Mouse (Mus musculus) Muller cell, postnatal 12 days (primary cell): Measurements from ENCODE around the gene Gm47791.

Source experiments
- DNase-seq: peaks from one replicate; pipeline ENCODE4 v3.0.0-alpha.2; 2015; ENCODE audit errors: inconsistent ontology term

Gene Gm47791

DNA sequence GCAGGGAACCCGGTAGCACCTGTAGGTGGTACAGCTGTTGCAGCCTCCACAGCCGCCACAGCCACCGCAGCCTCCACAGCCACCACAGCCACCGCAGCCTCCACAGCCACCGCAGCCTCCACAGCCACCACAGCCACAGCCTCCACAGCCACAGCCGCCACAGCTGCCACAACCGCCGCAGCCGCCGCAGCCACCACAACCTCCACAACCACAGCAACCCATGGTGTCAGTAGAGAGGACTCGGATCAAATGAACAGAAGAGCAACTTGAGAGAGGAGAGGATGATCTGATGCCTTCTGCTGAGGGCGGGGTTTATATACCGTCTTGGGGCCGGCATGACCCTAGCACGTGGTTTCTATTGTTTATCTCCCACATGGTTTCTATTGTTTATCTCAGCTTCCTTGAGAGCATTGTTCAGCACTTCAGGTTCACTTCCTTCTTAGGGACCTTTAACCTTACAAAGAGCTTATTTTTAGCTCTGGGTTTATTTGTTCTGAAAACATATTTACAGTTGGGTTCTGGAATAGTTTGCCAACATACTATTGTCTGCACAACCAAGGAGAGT is at the start of gene Gm47791:
Gm47791 (minus strand) TSS at position 222 of the 565 bp plus-strand sequence.
- no peak for DNase-seq

DNA sequence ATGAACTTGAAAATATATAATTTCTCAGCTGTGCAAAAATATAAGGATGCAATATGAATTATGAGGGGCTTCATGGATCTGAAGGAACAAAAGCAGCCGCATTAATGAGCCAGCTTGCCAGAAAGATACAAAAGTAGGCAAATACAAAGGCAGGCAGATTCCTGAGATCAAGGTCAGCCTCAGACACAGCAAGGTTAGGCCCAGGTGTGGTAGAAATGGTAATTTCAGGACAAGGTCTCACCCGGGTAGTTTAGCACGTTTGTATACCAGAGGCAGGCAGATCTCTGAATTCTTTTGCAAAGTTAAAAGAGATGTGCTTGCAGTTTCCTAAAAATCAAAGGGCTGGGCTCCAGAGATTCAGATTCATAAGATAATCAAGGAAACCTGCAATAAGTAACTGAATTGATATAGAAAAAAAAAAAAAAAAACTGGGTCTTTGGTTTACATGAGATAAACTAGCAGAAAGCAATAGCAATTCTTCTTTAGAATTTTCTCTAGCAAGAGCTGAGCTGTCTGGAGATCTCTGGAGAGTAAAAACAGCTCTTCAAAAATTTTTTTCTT is 49.7 kb upstream of the Gm47791 start:
- no peak for DNase-seq

DNA sequence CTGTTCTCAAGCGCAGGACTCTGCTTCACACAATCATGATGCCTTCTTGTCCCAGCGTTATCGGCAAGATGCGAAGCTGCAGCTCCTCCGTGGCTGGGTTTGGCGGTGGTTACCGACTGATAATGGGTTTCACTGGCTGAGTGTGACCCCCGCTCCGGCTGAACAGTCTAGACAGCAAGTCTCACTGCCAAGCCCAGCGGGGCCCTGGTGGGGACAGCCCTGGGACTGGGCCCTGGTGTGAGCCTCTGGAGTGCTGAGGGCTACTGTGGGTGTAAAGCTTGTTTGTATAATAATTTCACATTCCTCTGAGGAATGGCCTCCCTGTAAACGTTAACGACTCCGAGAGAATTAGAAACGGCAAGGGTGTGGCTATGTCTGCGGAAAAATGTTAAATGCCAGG is 49.1 kb upstream of the Gm47791 start:
- DNase-seq: peak; percentile 52

DNA sequence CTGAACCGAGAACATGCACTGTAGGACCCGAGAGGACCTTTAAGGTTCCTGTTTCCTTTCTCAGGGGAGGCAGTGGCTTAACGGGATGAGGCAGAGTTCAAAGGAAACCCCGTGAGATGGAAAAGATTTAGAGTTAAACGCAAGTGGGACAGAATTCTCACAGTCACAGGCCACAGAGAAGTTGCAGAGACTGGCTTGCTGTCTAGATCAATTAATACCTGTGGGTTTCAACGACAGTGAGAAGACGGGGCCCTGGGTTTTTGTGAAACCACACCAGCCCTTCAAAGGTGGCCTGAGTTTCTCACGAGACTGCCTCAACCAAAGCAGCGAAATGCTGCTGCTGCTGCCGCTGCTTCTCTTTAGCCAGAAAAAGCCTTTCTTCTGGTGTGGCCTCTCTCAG is 48.3 kb upstream of the Gm47791 start:
- DNase-seq: no peak

DNA sequence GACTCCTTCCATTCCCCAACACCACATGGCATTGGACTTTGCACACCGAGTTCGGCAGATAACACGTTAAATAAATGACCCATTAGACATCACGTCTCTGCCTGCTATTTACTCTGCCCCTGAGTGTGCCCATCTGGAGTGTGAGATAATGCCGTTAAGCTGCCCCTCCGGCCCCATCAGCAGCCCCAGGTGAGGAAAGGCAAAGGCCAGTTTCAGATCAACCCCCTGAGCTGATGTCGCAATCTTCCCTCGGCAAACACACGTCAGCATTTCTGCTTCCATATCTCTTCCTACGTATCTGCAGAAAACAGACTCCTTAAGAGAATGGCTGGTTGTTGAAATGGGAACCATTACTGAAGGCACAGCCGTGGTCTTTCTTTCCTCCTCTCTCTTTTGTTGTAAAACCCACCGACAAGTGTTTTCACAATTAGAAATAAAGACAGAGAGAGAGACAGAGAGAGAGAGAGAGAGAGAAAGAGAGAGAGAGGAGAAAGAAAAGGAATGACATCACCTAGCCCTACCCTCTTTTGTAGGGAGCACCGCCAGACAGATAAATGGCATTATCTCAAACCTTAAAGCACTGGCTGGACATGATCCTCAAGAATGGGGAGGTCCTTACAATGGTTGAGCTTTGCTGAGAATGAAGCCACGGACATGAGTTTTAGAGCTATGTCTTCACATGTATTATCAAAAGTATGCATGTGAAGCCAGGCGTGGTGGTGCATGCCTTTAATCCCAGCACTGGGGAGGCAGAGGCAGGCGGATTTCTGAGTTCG is 45.1 kb upstream of the Gm47791 start:
- DNase-seq: no peak

DNA sequence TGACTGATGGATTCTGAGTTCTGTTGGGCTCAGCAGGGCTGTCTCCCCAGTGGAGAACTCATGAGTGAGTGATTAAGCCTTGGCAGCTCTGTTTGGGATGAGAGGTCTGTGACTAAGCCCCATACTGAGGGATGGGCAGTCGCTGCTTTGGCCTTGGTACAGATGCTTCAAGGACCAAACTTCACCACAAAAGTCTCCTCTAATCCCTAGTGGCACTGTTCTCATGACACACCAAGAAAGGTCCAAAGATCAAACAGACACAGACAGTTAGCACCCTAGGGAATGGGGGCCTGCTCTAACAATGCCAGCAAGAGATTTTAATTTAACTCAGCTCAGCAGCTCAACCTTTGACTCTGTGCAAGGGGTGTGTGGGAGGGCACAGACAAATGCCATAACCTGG is 40.7 kb upstream of the Gm47791 start:
- no peak for DNase-seq

DNA sequence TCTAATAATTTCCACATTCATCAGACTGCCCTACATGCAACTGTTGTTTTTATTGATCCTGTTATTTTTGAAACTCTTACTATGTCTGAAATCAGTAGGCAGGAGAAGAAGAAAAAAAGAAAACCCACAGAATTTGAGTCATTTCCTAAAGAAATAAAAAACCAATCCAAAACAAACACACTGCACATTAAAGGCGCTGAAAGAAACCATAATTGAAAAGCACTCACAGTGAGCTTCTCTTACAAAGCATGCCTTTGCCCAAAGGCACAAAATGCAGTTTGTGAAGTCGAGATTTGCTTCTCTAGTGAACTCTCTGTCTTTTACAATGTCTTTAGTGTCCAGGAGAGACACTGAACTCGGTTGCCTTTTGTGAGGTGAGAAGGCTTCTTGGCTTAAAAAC is 37.5 kb upstream of the Gm47791 start:
- no peak for DNase-seq

DNA sequence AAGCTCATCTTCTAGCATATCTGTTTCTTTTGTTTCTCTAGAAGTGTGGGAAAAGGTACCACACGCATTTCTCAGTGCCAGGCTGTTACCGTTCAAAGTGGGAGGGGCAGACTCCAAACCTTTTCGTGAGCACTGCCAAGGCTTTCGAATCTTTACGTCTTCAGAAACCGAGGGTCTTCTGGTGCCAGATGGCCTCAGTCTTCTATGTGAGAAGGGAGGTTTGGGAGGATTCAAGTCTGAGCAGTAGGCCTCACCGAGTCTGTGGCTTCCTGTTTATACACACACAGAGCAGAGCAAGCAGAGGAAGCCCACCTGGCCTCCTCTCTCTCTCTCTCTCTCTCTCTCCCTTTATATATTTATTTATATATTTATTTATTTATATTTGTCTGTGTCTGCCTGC is 36.2 kb upstream of the Gm47791 start:
- DNase-seq: no peak

DNA sequence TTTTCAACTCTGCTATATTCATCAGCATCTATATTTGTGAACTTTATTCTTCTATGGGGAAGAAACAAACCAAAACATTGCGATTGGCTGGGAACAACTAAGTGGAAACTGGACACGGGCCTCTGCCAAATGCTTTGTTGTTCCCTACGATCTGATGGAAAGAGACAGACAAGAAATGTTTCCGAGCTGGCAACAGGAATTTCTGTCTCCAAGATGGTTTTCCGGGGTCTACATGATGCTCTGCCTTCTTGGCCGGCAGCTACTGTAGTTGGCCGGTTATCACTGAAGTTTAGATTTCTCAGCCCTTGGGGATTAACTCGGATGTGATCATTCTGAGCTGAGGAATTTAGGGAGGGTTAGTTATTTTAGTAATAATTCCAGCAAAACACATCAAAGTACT is 35.3 kb upstream of the Gm47791 start:
- DNase-seq: no peak

DNA sequence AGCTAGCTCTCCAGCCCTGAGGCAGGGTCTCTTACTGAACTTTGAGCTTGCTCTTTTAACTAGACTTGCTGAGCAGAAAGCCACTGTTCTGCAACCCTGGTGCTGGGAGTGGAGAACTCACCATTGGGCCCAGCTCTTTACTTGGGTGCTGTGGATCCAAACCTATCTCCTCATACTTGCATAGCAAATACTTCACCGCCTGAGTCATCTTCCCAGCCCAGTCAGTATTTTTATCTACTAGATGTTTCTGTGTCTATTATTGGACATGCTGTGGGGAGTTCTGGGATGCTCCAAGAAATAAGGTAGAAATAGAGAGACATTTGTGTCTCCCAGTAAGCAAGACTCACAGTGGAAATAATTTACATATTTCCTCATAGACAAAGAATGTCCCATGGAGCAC is 33.0 kb upstream of the Gm47791 start:
- DNase-seq: no peak

DNA sequence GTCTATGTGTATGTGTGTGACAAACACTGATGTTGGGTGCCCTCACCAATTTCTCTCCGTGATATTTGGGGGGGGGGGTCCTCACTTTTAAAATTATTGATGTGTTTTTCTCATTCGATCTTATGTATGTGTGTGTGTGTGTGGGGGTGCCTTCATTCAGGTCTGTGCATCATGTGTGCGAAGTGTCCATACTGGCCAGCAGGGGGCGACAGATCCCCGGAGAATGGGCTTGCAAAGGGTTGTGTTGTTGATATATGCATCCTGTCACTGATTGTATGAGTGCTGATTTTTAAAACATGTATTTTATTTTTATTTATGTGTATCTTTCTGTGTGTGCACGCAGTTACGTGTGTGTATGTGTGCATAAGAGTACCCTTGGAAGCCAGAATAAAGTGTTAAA is 32.6 kb upstream of the Gm47791 start:
- DNase-seq: no peak

DNA sequence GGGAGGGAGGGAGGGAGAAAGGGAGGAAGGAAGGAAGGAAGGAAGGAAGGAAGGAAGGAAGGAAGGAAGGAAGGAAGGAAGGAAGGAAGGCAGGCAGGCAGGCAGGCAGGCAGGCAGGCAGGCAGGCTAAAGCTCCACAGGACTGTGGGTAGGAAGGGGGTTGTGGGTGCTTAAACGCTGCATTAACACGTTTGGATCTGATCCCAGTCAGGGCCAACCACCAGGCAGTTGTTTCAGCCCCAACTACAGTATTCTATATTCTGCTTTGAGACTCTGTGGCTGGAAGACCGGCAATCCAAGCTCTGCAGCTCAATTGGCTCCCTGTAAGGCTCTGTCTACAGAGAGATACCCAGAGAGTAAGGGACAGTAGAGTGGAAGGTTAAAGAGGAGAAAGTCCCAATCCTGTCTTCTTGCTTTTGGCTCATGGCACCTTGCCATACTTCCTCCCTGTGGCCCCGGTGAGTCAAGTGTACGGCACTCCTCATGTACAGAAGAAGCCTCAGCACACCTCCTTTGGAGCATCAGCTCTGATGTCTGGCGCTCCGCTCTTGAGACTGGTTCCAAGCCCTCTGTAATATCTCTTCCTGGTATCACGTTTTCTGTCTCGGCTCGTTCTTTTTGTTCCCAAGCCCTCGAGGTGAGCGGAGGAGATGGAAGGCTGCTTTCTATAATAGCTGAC is 30.2 kb upstream of the Gm47791 start:
- no peak for DNase-seq

DNA sequence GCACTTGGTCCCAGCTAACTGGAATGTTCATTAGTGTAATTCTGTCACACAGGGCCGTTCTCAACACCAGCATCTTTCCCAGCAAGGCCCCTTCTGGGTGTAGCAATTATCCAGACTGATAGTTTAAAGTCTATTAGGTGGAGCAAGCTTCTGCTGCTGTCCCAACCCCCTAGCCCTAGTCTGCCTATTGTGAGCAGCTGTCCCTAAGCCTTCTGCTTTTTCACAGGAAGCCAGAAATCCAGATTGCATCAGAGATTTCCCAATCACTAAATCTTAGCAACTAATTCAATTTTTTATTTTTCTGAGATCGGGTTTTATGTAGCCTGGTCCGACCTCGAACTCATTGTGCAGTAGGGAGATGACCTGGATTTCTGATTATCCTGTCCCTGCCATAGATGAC is 27.9 kb upstream of the Gm47791 start:
- DNase-seq: no peak

DNA sequence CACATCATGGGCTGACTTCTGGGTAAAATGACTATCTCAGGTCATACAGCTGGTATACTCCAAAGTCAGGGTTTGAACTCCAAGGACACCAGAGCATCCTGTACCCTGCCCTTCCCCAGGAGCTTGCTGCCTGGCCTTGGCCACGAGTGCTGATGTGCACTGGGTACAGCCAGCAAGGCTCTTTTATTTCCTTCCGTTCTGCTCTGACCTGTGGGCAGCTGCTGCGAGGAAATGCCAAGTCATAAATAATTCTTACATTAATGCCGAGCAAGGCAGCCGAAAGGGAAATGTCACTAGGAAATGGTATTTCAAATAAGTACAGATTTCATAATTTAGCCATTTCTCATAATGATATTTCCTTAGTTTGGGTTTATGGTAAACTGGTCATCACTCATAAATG is 27.3 kb upstream of the Gm47791 start:
- DNase-seq: no peak

DNA sequence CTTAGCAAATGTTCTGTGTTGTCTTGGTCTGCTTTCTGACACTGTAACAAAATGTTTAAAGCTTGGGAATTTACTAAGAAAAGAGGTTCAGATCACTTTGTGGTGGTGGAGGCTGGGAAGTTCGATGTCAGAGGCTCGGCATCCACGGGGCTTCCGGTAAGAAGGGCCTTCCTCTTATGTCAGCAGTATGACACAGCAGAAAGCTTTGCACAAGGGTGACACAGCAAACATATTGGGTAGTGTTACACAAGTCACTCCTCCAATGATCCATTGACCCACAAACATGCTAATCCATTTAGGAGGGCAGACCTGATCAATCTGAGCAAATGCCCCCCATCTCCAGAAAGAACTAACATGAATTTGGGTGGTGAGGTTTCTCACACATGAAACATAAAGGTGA is 26.0 kb upstream of the Gm47791 start:
- no peak for DNase-seq

DNA sequence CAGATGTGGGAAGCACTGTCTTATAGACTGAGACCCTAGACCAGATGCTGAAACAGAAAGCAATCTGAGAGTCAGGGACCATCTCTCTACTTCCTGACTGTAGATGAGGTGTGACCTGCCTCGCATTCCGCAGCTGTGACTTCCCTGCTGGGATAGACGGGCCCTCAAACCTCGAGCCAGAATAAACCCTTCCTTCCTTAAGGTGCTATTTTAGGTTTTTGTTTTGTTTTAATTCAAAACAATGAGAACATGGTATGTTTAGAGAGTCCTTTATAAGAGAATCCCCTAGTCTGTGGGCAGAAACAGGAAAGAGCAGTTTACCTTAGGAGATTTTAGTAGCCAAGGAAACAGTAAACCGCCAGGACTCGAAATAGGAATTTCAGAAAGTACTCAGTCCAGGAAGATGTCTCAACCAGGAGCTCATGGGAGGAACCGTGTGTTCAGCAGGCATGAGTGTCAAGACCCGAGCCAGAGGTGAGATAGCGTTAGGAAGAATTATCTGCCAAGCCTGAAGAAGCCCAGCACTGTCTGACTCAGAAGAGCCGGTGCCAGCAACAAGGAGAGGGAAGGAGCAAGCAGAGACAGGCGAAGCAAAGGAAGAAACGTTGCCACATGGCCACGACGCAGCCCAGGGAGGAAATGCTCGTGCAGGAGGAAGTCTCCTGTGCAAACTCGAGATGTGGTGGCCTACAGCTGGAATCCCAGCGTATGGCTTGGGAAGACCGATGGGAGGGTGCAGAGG is 24.8 kb upstream of the Gm47791 start:
- DNase-seq: no peak

DNA sequence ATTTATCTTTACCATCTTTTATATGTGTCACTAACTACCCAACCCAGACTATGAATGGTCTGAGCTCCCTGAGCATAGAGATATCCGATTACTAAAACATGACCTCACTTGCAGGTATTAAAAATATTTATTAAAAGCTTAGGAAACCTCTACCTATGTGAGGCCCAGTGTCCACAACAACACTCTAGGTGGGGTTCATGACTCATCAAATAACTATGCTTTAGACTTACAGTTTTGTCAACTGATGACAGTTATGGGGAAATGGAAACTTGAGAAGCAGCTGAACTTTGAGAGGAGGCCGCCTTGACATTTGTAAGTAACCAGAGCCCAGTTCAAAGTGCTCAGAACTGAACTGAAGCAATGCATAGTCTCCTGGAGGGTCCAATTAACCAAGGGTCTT is 24.2 kb upstream of the Gm47791 start:
- DNase-seq: no peak

DNA sequence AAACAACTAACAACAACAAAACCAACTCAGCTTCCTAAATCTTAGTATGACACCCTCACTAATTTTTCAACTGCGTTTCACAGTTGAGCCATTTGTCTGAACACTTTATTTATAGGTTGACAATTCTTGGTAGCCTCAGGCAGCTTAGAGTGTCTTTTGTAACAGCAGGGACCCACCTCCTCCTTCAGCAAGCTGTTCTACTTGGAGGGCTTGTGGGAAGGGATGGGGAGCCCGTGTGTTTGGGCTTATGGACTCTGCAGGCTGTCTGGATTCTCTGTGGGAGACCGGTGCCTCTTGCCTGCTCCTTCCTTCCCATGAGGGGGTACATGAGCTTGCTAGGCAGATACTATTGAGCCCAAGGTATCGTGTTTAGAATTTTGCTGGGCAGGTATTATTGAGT is 22.9 kb upstream of the Gm47791 start:
- DNase-seq: no peak

DNA sequence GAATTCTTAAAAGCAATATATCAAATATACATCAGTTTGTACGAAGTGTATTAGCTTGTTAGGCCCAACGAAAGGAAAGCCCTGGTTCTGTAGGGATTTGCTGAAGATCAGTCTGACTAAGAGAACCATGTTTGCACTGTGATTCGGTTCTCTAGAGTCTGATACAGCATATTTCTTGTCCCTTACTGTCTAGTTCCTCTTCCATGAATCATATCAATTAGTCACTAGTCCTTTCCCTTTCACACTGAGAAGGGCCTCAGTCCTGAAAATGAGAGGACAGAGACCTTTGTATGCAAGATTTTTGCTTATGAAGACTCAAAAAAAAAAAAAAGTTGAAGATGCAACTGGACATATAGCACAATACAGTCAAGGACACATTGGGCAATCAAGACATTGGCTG is 22.1 kb upstream of the Gm47791 start:
- DNase-seq: peak; percentile 64

DNA sequence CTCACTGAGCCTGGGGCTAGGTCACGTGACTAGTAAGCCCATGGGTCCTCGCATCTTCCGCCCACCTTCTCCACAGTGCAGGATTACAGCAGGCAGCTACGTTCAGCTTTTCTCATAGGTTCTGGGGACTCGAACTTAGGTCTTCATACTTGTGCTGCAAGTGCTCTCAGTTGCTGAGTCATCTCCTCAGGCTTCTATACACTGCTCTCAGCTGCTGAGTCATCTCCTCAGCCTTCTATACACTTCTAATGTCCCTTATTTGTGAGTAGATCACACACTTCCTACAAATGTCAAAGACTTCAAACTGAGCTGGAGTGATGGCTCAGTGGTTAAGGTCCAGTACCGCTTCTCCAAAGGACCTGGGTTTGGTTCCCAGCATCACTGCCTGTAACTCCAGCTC is 21.2 kb upstream of the Gm47791 start:
- DNase-seq: no peak

DNA sequence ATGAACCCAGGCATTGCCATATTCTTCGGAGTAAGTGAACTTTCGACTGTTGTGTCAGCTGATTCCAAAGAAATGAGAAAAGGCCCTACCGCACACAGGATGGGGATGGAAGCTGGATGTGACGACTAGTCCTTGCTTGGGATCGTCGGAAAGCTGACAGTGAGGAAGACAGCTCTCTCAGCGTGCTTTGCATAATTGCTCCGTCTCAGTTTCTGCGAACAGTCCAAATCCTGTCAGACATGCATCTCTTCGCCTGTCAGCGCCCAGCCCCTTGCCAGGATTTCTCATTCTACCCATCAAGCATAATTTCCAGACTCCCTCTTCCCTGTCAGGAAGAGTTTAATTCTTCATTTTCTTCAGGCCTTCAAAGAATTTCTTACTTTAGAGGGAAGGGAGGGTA is 20.1 kb upstream of the Gm47791 start:
- DNase-seq: no peak

DNA sequence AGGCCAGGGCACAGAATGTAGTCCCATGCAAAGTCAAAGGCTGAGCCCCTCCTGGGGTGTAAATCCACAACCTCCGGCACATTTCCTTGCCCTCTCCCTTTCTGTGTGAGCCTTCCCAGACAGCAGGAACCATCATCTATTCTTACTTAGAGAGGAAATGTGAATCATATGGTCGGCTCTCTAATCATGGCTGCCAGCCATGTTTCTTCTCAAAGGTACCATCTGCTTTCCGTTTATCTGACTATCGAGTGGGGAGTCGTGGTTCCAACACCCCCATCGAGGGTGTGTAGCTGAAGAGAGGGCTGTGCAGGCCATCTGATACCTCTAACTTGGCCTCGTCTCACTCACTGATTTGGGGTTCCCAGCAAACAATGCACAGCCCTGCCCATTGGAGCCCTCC is 17.0 kb upstream of the Gm47791 start:
- DNase-seq: no peak
